7 mouse cellular contexts compared by ENCODE assay signal in genomic region chr11:11115031-11115647, GRCm38 (mm10). TPM values are rescaled to one million over a fixed set of nuclear protein-coding genes. Genes with fewer than 3 reads are reported as not detected.
A peak's percentile ranks its signal among the peaks of the same experiment; 100 is the strongest.
DNase-seq lines count a peak whose midpoint lies in the region; ATAC-seq and TF ChIP-seq lines count a peak whose summit lies in the region.

No protein-coding gene starts in this region.

- ATAC-seq in neural tube, embryonic 11.5 days (ENCODE audit: insufficient read depth, low FRiP score, low TSS enrichment): no peak
- 0 out of 2 replicates have a peak, but pooled peaks have one; percentile 1 for ATAC-seq in limb, embryonic 11.5 days (ENCODE audit: insufficient number of reproducible peaks, low FRiP score, low TSS enrichment, low read depth)
- no peak for ATAC-seq in stomach, postnatal 0 days (ENCODE audit: low FRiP score, low TSS enrichment)

- TF ChIP-seq CTCF in stomach, postnatal 0 days (IDR thresholded peaks at IDR 0.05; ENCODE audit: low read depth): no peak

- H3K9ac ChIP-seq in neural tube, embryonic 11.5 days (ENCODE audit: low read length): peak overlapping the region; percentile 44
- H3K9ac ChIP-seq in limb, embryonic 11.5 days (ENCODE audit: low read length): no peak overlapping the region
- no peak overlapping the region for H3K9ac ChIP-seq in stomach, postnatal 0 days (ENCODE audit: low read length)

- H3K4me3 ChIP-seq in neural tube, embryonic 11.5 days (ENCODE audit: low read depth, low read length): peak overlapping the region; percentile 52
- peak overlapping the region; percentile 69 for H3K4me3 ChIP-seq in forebrain, embryonic 10.5 days
- peak overlapping the region; percentile 42 for H3K4me3 ChIP-seq in limb, embryonic 11.5 days (ENCODE audit: low read depth, low read length)
- H3K4me3 ChIP-seq in stomach, postnatal 0 days (ENCODE audit: low read depth, low read length): peak overlapping the region; percentile 36

- no peak overlapping the region for H3K27ac ChIP-seq in neural tube, embryonic 11.5 days (ENCODE audit: low read depth, low read length)
- peak overlapping the region; percentile 83 for H3K27ac ChIP-seq in forebrain, embryonic 10.5 days
- no peak overlapping the region for H3K27ac ChIP-seq in limb, embryonic 11.5 days (replicated peaks; ENCODE audit: low read depth, low read length)
- no peak overlapping the region for H3K27ac ChIP-seq in stomach, postnatal 0 days (replicated peaks)

- DNase-seq in neural tube, embryonic 11.5 days (ENCODE audit: low spot score): peak; percentile 11
- no peak for DNase-seq in neural tube, embryonic 10.5 days (ENCODE audit: extremely low spot score, low spot score)
- DNase-seq in forebrain, embryonic 10.5 days (ENCODE audit: extremely low spot score, low spot score): no peak
- DNase-seq in limb, embryonic 11.5 days (ENCODE audit: low spot score): peak; percentile 29
- DNase-seq in stomach, postnatal 0 days (ENCODE audit: low spot score): no peak
- no peak for DNase-seq in urinary bladder, adult 18-20 months (ENCODE audit: low spot score in 2 of 2)
- DNase-seq in urinary bladder, postnatal 14 days (ENCODE audit: low spot score): no peak

- no peaks in the 10 kb centered on the region for H3K4me1 ChIP-seq in neural tube, embryonic 11.5 days (ENCODE audit: control insufficient read depth, insufficient read depth, low read length)
- peaks cover 35% of the 10 kb centered on the region for H3K4me1 ChIP-seq in forebrain, embryonic 10.5 days
- H3K4me1 ChIP-seq in limb, embryonic 11.5 days (ENCODE audit: control insufficient read depth, insufficient read depth, low read length): peaks cover 4% of the 10 kb centered on the region; the same call in 1 of the 2 replicates
- no peaks in the 10 kb centered on the region for H3K4me1 ChIP-seq in stomach, postnatal 0 days (replicated peaks; ENCODE audit: control insufficient read depth, insufficient read depth)

- TF ChIP-seq EP300 in stomach, postnatal 0 days (optimal IDR thresholded peaks at IDR 0.05): no peak

- 1% methylated on average over 17 of the region's 17 CpGs for WGBS in neural tube, embryonic 11.5 days
- under 1% methylated on average over 17 of the region's 17 CpGs for WGBS in forebrain, embryonic 10.5 days
- under 1% methylated on average over 17 of the region's 17 CpGs for WGBS in limb, embryonic 11.5 days
- 2% methylated on average over 17 of the region's 17 CpGs for WGBS in stomach, postnatal 0 days

- no peaks in the 10 kb centered on the region for H3K36me3 ChIP-seq in neural tube, embryonic 11.5 days (ENCODE audit: control insufficient read depth, insufficient read depth, low read length)
- H3K36me3 ChIP-seq in forebrain, embryonic 10.5 days (replicated peaks): no peaks in the 10 kb centered on the region
- H3K36me3 ChIP-seq in limb, embryonic 11.5 days (ENCODE audit: control insufficient read depth, insufficient read depth, low read length): no peaks in the 10 kb centered on the region
- no peaks in the 10 kb centered on the region for H3K36me3 ChIP-seq in stomach, postnatal 0 days (ENCODE audit: control insufficient read depth, insufficient read depth, low read length)

- H3K9me3 ChIP-seq in neural tube, embryonic 11.5 days (ENCODE audit: control insufficient read depth, low read length): no peaks in the 10 kb centered on the region
- peaks cover 4% of the 10 kb centered on the region for H3K9me3 ChIP-seq in forebrain, embryonic 10.5 days
- H3K9me3 ChIP-seq in limb, embryonic 11.5 days (ENCODE audit: control insufficient read depth, low read length): no peaks in the 10 kb centered on the region
- no peaks in the 10 kb centered on the region for H3K9me3 ChIP-seq in stomach, postnatal 0 days (ENCODE audit: control insufficient read depth, low read length)

- peak overlapping the region; percentile 96 for H3K4me2 ChIP-seq in neural tube, embryonic 11.5 days (ENCODE audit: low read depth)
- H3K4me2 ChIP-seq in limb, embryonic 11.5 days (ENCODE audit: low read depth, severe bottlenecking): peak overlapping the region; percentile 84
- peak overlapping the region; percentile 64 for H3K4me2 ChIP-seq in stomach, postnatal 0 days (replicated peaks; ENCODE audit: low read depth)

- peaks cover 42% of the 10 kb centered on the region for H3K27me3 ChIP-seq in neural tube, embryonic 11.5 days (ENCODE audit: control insufficient read depth, insufficient read depth, low read length)
- H3K27me3 ChIP-seq in forebrain, embryonic 10.5 days (ENCODE audit: poor library complexity, severe bottlenecking): peaks cover 79% of the 10 kb centered on the region
- H3K27me3 ChIP-seq in limb, embryonic 11.5 days (ENCODE audit: control insufficient read depth, insufficient read depth, low read length): peaks cover 42% of the 10 kb centered on the region
- H3K27me3 ChIP-seq in stomach, postnatal 0 days (ENCODE audit: control insufficient read depth, insufficient read depth, low read length): peaks cover 9% of the 10 kb centered on the region; the same call in 1 of the 2 replicates

RNA-seq across cellular contexts. Expression of gene Vwc2, which starts 1.1 kb away (rescaled TPM):
- 0.58 and 0.61 TPM in 2 replicates for polyA plus RNA-seq in neural tube, embryonic 11.5 days (2014; fragmentation: Nextera tagmentation; extraction: Ambion mirVana)
- polyA plus RNA-seq in forebrain, embryonic 10.5 days (2016; fragmentation: Nextera tagmentation; extraction: Ambion mirVana): 2.9 and 3.7 TPM in 2 replicates
- polyA plus RNA-seq in limb, embryonic 11.5 days (2014; fragmentation: Nextera tagmentation; extraction: Ambion mirVana): 0.31 and 0.32 TPM in 2 replicates
- polyA plus RNA-seq in stomach, postnatal 0 days (2015; fragmentation: Nextera tagmentation; extraction: Ambion mirVana): 0.62 and 0.79 TPM in 2 replicates

Comparison
In these comparisons a context has a peak if more than half of its experiments do, and no peak if none do; other contexts are left out.
1. DNase-seq: peak in neural tube, embryonic 11.5 days (single experiment) and limb, embryonic 11.5 days (single experiment); none in neural tube, embryonic 10.5 days (single experiment), forebrain, embryonic 10.5 days (single experiment), stomach, postnatal 0 days (single experiment), urinary bladder, adult 18-20 months (0 of 2) and urinary bladder, postnatal 14 days (single experiment).
2. Peak in every context shown above with its lines, with median percentiles within 50 percentile points of each other: H3K4me2 ChIP-seq and H3K4me3 ChIP-seq.